Mouse (Mus musculus): ENCODE results near the gene Inpp5b.

The Inpp5b gene

GRCm38 (mm10) chr4:124818832-124819231 lies 77.2 kb downstream of the Inpp5b start:
- DNase-seq = no peak

DNA sequence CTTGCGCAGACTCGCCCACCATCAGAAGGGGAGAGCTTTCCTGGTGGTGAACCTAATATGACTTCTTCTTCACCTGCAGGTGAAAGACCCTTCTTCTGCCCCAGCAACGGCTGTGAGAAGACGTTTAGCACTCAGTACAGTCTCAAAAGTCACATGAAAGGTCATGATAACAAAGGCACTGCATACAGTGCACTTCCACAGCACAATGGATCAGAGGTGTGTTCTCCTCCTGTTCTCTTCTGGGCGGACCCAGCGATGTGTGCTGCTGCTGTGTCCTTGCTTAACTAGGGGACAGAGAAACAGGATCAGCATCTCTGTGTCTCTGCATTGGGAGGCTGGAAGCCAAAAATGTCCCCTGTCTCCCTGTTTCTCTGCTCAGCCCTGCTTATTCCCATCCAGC lies 83.3 kb downstream of the Inpp5b start:
- no peak for DNase-seq

DNA sequence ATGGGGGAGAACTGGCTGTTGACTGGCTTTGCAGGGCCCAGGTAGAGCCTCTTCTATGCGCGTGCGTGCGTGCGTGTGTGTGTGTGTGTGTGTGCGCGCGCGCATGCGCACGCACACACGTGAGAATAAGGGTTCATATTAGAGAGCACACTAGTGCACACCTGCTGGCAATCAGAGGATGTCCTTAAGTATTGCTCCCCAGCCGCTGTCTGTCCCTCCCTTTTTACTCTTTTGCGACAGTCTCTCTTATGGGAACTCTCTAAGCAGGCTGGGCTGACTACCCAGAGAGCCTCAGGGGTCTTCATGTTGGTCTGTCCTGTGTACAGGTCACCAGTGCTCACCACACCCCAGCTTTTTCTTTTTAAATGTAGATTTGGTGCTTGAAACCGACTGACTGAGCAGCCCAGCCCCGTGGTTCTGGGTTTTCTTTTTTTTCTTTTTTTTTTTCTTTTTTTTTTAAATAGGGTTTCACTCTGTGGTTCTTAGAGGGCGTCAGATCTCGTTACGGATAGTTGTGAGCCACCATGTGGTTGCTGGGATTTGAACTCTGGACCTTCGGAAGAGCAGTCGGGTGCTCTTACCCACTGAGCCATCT lies 83.8 kb downstream of the Inpp5b start:
- no peak for DNase-seq

DNA sequence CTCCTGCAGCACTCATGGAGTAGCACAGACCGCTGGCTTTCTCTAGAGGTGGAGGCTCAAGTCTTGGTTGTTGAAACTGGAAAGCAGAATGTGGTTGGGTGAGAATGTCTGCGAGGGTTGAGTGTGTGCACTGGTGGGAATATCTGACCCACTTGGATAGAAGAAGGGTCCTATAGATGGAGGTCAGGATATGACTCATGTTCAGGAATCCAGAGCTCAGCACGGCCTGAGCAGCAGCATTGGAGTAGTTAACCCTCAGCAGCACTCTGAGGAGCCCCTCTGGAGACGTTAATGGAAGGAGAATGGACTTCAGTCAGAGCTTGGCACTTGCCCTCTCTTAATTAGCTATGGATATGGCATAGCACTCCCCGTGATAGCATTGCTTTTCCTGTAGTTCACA lies 88.0 kb downstream of the Inpp5b start:
- DNase-seq = no peak

- no peak for DNase-seq
Measured at GRCm38 (mm10) chr4:124832796-124833195, 91.1 kb downstream of the Inpp5b start.

- no peak for DNase-seq
Measured at GRCm38 (mm10) chr4:124838035-124838700, 96.5 kb downstream of the Inpp5b start.

- no peak for DNase-seq
Measured at GRCm38 (mm10) chr4:124840998-124841397, 99.3 kb downstream of the Inpp5b start.

DNA sequence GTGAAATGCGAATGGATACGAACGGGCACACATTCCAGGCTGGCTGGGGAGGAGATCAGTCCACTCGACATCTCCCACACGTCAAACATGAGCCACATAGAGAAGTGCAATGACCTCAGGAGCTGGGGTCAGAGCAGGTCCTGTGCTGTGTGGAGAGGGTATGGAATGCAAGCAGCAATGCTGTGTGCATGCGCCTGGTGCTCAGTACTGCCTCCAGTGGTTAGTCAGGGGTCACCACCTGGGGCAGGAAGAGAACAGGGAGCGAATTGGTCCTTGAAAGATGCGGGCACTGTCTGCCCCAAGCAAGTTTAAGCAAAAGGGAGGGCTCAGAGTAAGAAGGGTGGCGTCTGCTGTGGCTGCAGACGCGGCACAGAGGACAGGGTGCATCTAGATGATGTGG lies 101.8 kb downstream of the Inpp5b start:
- no peak for DNase-seq

GRCm38 (mm10) chr4:124847573-124847972 lies 105.9 kb downstream of the Inpp5b start:
- peak; percentile 80 for DNase-seq

GRCm38 (mm10) chr4:124849631-124850260 lies 108.1 kb downstream of the Inpp5b start:
- DNase-seq = peak; percentile 67

GRCm38 (mm10) chr4:124850261-124850913 lies 108.7 kb downstream of the Inpp5b start, which contains the start of gene Yrdc:
Gene Yrdc, plus strand, starts transcription at chr4:124850679.
- peak; percentile 92 for DNase-seq

Data from cerebellum, adult 11 months (tissue).